In the genomic region with DNA sequence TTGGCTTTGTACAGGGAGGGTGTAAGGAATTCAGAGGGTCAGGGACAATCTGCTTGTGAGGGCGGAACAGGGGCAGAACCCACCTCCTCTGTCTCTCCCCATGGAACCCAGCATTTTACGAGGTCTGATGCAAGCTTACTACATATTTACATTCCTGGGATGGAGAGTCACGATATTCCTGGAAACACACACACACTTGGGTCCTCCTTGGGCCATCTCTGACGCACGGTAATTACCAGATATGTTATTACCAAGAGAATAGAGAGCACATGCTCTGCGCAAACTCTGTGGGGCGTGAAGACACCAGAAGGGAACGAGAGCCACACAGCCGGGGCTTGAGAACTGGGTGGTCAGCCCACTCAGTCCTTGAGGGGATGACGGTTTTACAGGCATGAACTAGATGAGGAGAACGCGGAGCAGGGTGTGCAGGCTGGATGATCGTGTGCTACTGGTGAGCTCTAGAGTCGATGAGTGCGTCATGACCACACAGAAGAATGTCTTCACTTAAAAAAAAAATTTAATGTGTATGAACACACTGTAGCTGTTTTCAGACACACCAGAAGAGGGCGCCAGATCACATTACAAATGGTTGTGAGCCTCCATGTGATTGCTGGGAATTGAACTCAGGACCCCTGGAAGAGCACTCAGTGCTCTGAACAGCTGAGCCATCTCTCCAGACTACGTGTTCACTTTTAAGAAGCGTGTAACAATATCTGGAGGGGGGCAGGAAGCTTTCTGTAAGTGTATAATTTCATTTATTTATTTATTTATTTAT, we compare ENCODE assay signal across 18 mouse cellular contexts. TPM values are rescaled to one million over a fixed set of nuclear protein-coding genes. Genes with fewer than 3 reads are reported as not detected.
DNase-seq lines count a peak whose midpoint lies in the region; ATAC-seq and TF ChIP-seq lines count a peak whose summit lies in the region.
"Had no signal": no experiment of that assay in that cellular context is flagged by ENCODE, and none has a peak within 500 bp of the region (broad histone marks: within the 10 kb centered on the region; RNA-seq: fewer than 3 reads in every experiment).

No protein-coding gene starts in this region.

- POLR2A ChIA-PET in Patski (lab: Charles Lee), result interaction anchor here (1.0 kb wide), 1 partner anchor 40 kb away, joined by 4 read pairs; no protein-coding TSS in a partner anchor

- no peak overlapping the region for H3K4me2 ChIP-seq in kidney, postnatal 0 days (ENCODE audit: low read length)

- no peaks in the 10 kb centered on the region for H3K36me3 ChIP-seq in kidney, postnatal 0 days (ENCODE audit: insufficient read depth, low read length)
- no peaks in the 10 kb centered on the region for H3K36me3 ChIP-seq in thymus, adult 2 months (ENCODE audit: control insufficient read depth, insufficient read depth, low read length)
- H3K36me3 ChIP-seq: forebrain, embryonic 15.5 days; hindbrain, embryonic 15.5 days; limb, embryonic 12.5 days had no signal

- WGBS in kidney, postnatal 0 days, result 83% methylated on average over 18 of the region's 18 CpGs
- 94% methylated on average over 18 of the region's 18 CpGs for WGBS in thymus, adult 2 months

- ATAC-seq in kidney, postnatal 0 days (replicated peaks; ENCODE audit: low FRiP score, low read depth), result no peak; the same call in 1 of the 2 replicates
- no peak for ATAC-seq in Patski
- ATAC-seq: forebrain, embryonic 15.5 days had no signal

- no peak overlapping the region for H3K9ac ChIP-seq in kidney, postnatal 0 days (ENCODE audit: low read depth, low read length)
- H3K9ac ChIP-seq: hindbrain, embryonic 15.5 days had no signal

- no peaks in the 10 kb centered on the region for H3K27me3 ChIP-seq in kidney, postnatal 0 days (ENCODE audit: insufficient read depth, low read length)
- H3K27me3 ChIP-seq in thymus, adult 2 months (ENCODE audit: control insufficient read depth, insufficient read depth, low read length), result no peaks in the 10 kb centered on the region
- no peaks in the 10 kb centered on the region for H3K27me3 ChIP-seq in Patski
- H3K27me3 ChIP-seq: forebrain, embryonic 15.5 days; hindbrain, embryonic 15.5 days; limb, embryonic 12.5 days had no signal

- in situ Hi-C loops in Patski (cut with MboI; ENCODE audit: low pct_unique_long_range_greater_than_20kb), result no loop called here

- TF ChIP-seq POLR2A in thymus, adult 2 months (IDR thresholded peaks at IDR 0.05; ENCODE audit: control insufficient read depth, extremely low read depth, insufficient read depth, low read length, poor library complexity), result no peak

- H3K4me1 ChIP-seq in kidney, postnatal 0 days (replicated peaks; ENCODE audit: insufficient read depth, low read length), result no peaks in the 10 kb centered on the region
- no peaks in the 10 kb centered on the region for H3K4me1 ChIP-seq in thymus, adult 2 months (replicated peaks; ENCODE audit: control insufficient read depth, insufficient read depth, low read length)
- H3K4me1 ChIP-seq: limb, embryonic 12.5 days had no signal

- no peak overlapping the region for H3K4me3 ChIP-seq in kidney, postnatal 0 days (replicated peaks; ENCODE audit: low read depth, low read length)
- H3K4me3 ChIP-seq in thymus, adult 2 months (ENCODE audit: control insufficient read depth, insufficient read depth, low read length), result no peak overlapping the region
- H3K4me3 ChIP-seq: hindbrain, embryonic 15.5 days; limb, embryonic 12.5 days; megakaryocyte, embryonic 14.5 days had no signal

- CTCF ChIA-PET in Patski (lab: Charles Lee), result interaction anchor here (0.7 to 2.0 kb wide), 7 partner anchors 24 to 157 kb away, joined by 3 to 9 read pairs (median 3); no protein-coding TSS in a partner anchor

- no peak for DNase-seq in kidney, postnatal 0 days (ENCODE audit: low spot score)
- no peak for DNase-seq in kidney, adult 8-10 months
- peak; percentile 37 for DNase-seq in thymus, postnatal 4 days
- no peak for DNase-seq in thymus, adult 2 months
- no peak for DNase-seq in Patski (ENCODE audit: low read depth, low spot score)
- DNase-seq in kidney, postnatal 10 days, result no peak
- no peak for DNase-seq in frontal cortex, postnatal 10 days (ENCODE audit: low spot score in 2 of 2)
- DNase-seq: adrenal gland, adult 2 months; cerebellum, adult 8-10 months; embryo, embryonic 11 days; heart, postnatal 14 days; kidney, adult 9 months; lung, adult 18-20 months; thymus, postnatal 36 days had no signal

- no peak overlapping the region for H3K27ac ChIP-seq in kidney, postnatal 0 days
- H3K27ac ChIP-seq in thymus, adult 2 months (ENCODE audit: control insufficient read depth, insufficient read depth, low read length), result no peak overlapping the region
- H3K27ac ChIP-seq: forebrain, embryonic 15.5 days; hindbrain, embryonic 15.5 days had no signal

- peak; percentile 36 for TF ChIP-seq CTCF in kidney, postnatal 0 days (IDR thresholded peaks at IDR 0.05; ENCODE audit: low read depth)
- TF ChIP-seq CTCF in thymus, adult 2 months (IDR thresholded peaks at IDR 0.05; ENCODE audit: borderline replicate concordance, control insufficient read depth, extremely low read depth, insufficient read depth, low read length, poor library complexity), result no peak
- TF ChIP-seq CTCF in Patski (IDR thresholded peaks at IDR 0.05), result peak; percentile 55

- H3K9me3 ChIP-seq in kidney, postnatal 0 days (replicated peaks; ENCODE audit: low read length), result no peaks in the 10 kb centered on the region
- H3K9me3 ChIP-seq: hindbrain, embryonic 15.5 days had no signal

RNA-seq across cellular contexts. Expression of a gene that starts 51.4 kb away (rescaled TPM):
- polyA plus RNA-seq in kidney, postnatal 0 days (2015; fragmentation: Nextera tagmentation; extraction: Ambion mirVana), result 659 and 670 TPM in 2 replicates
- 511 and 515 TPM in 2 replicates for polyA plus RNA-seq in thymus, adult 2 months (2012; rRNA removed)
- 435 TPM for polyA plus RNA-seq in Patski (2021)
